24 mouse cellular contexts compared by ENCODE assay signal in genomic region chr1:38658933-38659553, GRCm38 (mm10). TPM values are rescaled to one million over a fixed set of nuclear protein-coding genes. Genes with fewer than 3 reads are reported as not detected.
DNase-seq lines count a peak whose midpoint lies in the region; TF ChIP-seq lines count a peak whose summit lies in the region.
"Had no signal": no experiment of that assay in that cellular context is flagged by ENCODE, and none has a peak within 500 bp of the region (broad histone marks: within the 10 kb centered on the region; RNA-seq: fewer than 3 reads in every experiment).

No protein-coding gene starts in this region.

- peaks cover 4% of the 10 kb centered on the region for H3K9me3 ChIP-seq in CH12.LX (replicated peaks; ENCODE audit: low read length)
- H3K9me3 ChIP-seq: hindbrain, embryonic 12.5 days; liver, embryonic 13.5 days; midbrain, embryonic 10.5 days; midbrain, embryonic 15.5 days; neural tube, embryonic 15.5 days had no signal

- in situ Hi-C loops in CH12.LX (cut with MboI; ENCODE audit: low pct_ligation_motif_present, low pct_unique_long_range_greater_than_20kb, low sequenced_read_pairs): loop anchor here (5.0 kb wide), 1 partner anchor 113 kb away; no protein-coding TSS in a partner anchor

- H3K27ac ChIP-seq in thymus, adult 2 months (ENCODE audit: control insufficient read depth, insufficient read depth, low read length): peak overlapping the region; percentile 41; the same call in 1 of the 2 replicates
- H3K27ac ChIP-seq in CH12.LX (ENCODE audit: insufficient read depth, low read depth): no peak overlapping the region
- H3K27ac ChIP-seq: gastrocnemius, adult 2 months; hindbrain, embryonic 12.5 days; liver, embryonic 13.5 days; midbrain, embryonic 10.5 days; midbrain, embryonic 15.5 days; neural tube, embryonic 15.5 days had no signal

- no peak for DNase-seq in thymus, adult 2 months
- no peak for DNase-seq in thymus, postnatal 36 days
- DNase-seq in CH12.LX (ENCODE audit: extremely low read depth): no peak
- DNase-seq in induced T-regulatory cell, adult 2 months (ENCODE audit: low read depth): peak; percentile 34
- DNase-seq in retina, postnatal 1 day: no peak
- DNase-seq in embryo, embryonic 10.5 days (ENCODE audit: low spot score): no peak
- no peak for DNase-seq in urinary bladder, postnatal 36 days (ENCODE audit: low spot score in 2 of 2)
- DNase-seq: adrenal gland, adult 2 months; cerebellum, adult 8-10 months; cerebellum, postnatal 25 days; gastrocnemius, adult 2 months; gastrocnemius, postnatal 36 days; kidney, adult 9 months; kidney, postnatal 10 days; liver, embryonic 13.5 days; lung, adult 18-20 months; lung, postnatal 10 days; right cerebral cortex, adult 18-20 months; spleen, adult 18-20 months; thymus, postnatal 25 days had no signal

- H3K4me2 ChIP-seq in CH12.LX (ENCODE audit: insufficient read depth, low read depth, poor library complexity, severe bottlenecking): no peak overlapping the region
- H3K4me2 ChIP-seq: hindbrain, embryonic 12.5 days; liver, embryonic 13.5 days; midbrain, embryonic 15.5 days; neural tube, embryonic 15.5 days had no signal

- no peak overlapping the region for H3K9ac ChIP-seq in CH12.LX (ENCODE audit: insufficient read depth, low read depth)
- H3K9ac ChIP-seq: hindbrain, embryonic 12.5 days; liver, embryonic 13.5 days; midbrain, embryonic 15.5 days; neural tube, embryonic 15.5 days had no signal

- H3K36me3 ChIP-seq in thymus, adult 2 months (ENCODE audit: control insufficient read depth, insufficient read depth, low read length): no peaks in the 10 kb centered on the region
- H3K36me3 ChIP-seq in CH12.LX (replicated peaks in 1 of 2; ENCODE audit: control insufficient read depth in 1 of 2, insufficient read depth in 1 of 2, low read length in 1 of 2): peaks cover 0 to 30% of the 10 kb centered on the region in 2 experiments
- H3K36me3 ChIP-seq: hindbrain, embryonic 12.5 days; liver, embryonic 13.5 days; midbrain, embryonic 10.5 days; midbrain, embryonic 15.5 days; neural tube, embryonic 15.5 days had no signal

- H3K27me3 ChIP-seq in thymus, adult 2 months (ENCODE audit: control insufficient read depth, insufficient read depth, low read length): no peaks in the 10 kb centered on the region
- no peaks in the 10 kb centered on the region for H3K27me3 ChIP-seq in CH12.LX (replicated peaks)
- H3K27me3 ChIP-seq: hindbrain, embryonic 12.5 days; liver, embryonic 13.5 days; midbrain, embryonic 15.5 days; neural tube, embryonic 15.5 days had no signal

- no peak for TF ChIP-seq CTCF in thymus, adult 2 months (IDR thresholded peaks at IDR 0.05; ENCODE audit: borderline replicate concordance, control insufficient read depth, extremely low read depth, insufficient read depth, low read length, poor library complexity)
- TF ChIP-seq CTCF in CH12.LX (conservative IDR thresholded peaks at IDR 0.05 in 1 of 2, IDR thresholded peaks at IDR 0.05 in 1 of 2; ENCODE audit: low read depth in 2 of 2, low read length in 2 of 2): no peak

- H3K4me3 ChIP-seq in thymus, adult 2 months (ENCODE audit: control insufficient read depth, insufficient read depth, low read length): no peak overlapping the region
- H3K4me3 ChIP-seq in CH12.LX (replicated peaks in 1 of 3; ENCODE audit: low read depth in 2 of 3, low read length in 2 of 3, poor library complexity in 1 of 3): no peak overlapping the region
- H3K4me3 ChIP-seq: gastrocnemius, adult 2 months; hindbrain, embryonic 12.5 days; liver, embryonic 13.5 days; midbrain, embryonic 10.5 days; midbrain, embryonic 15.5 days; neural tube, embryonic 15.5 days had no signal

- no peak for TF ChIP-seq POLR2A in thymus, adult 2 months (IDR thresholded peaks at IDR 0.05; ENCODE audit: control insufficient read depth, extremely low read depth, insufficient read depth, low read length, poor library complexity)
- TF ChIP-seq POLR2A in CH12.LX (IDR thresholded peaks at IDR 0.05; ENCODE audit: low read depth, low read length): no peak

- no peaks in the 10 kb centered on the region for H3K79me2 ChIP-seq in CH12.LX (replicated peaks; ENCODE audit: control insufficient read depth, extremely low read depth, insufficient read depth, poor library complexity, severe bottlenecking)

- peaks cover 32% of the 10 kb centered on the region for H3K4me1 ChIP-seq in thymus, adult 2 months (replicated peaks; ENCODE audit: control insufficient read depth, insufficient read depth, low read length)
- peaks cover 22 to 74% of the 10 kb centered on the region in 2 experiments for H3K4me1 ChIP-seq in CH12.LX (ENCODE audit: control insufficient read depth in 1 of 2, insufficient read depth in 2 of 2)
- H3K4me1 ChIP-seq: hindbrain, embryonic 12.5 days; liver, embryonic 13.5 days; midbrain, embryonic 15.5 days; neural tube, embryonic 15.5 days had no signal

- 23% methylated on average over 4 of the region's 4 CpGs for WGBS in thymus, adult 2 months

- TF ChIP-seq EP300 in CH12.LX (IDR thresholded peaks at IDR 0.05; ENCODE audit: low read length): peak; percentile 42; the same call in 1 of the 2 replicates

- dilution Hi-C loops in CH12.LX (cut with MboI; ENCODE audit: extremely low pct_ligation_motif_present, extremely low pct_unique_long_range_greater_than_20kb, low sequenced_read_pairs): no loop called here

- TF ChIP-seq RAD21 in CH12.LX (IDR thresholded peaks at IDR 0.05; ENCODE audit: low read depth, low read length): no peak

TF ChIP-seq in CH12.LX, 34 proteins besides CTCF, POLR2A, EP300 and RAD21:
- TF ChIP-seq BHLHE40 (IDR thresholded peaks at IDR 0.05; ENCODE audit: low read depth, low read length) (peak; percentile 73), MAFK (IDR thresholded peaks at IDR 0.05; ENCODE audit: insufficient replicate concordance, low read length) (peak; percentile 87), CHD2 (IDR thresholded peaks at IDR 0.05; ENCODE audit: low read length) (0 out of 2 replicates have a peak, but pooled peaks have one; percentile 14), MEF2A (IDR thresholded peaks at IDR 0.05; ENCODE audit: borderline replicate concordance, low read depth, low read length) (0 out of 2 replicates have a peak, but pooled peaks have one; percentile 12), TCF12 (IDR thresholded peaks at IDR 0.05; ENCODE audit: low read depth, low read length) (no peak), MAZ (IDR thresholded peaks at IDR 0.05; ENCODE audit: low read depth, low read length) (no peak), ZC3H11A (IDR thresholded peaks at IDR 0.05; ENCODE audit: low read depth, low read length) (no peak), USF1 (IDR thresholded peaks at IDR 0.05; ENCODE audit: low read depth, low read length) (no peak), ETS1 (conservative IDR thresholded peaks at IDR 0.05; ENCODE audit: low read depth, low read length) (peak; percentile 67)

RNA-seq across cellular contexts. Expression of gene Aff3, which starts 5.7 kb away (rescaled TPM):
- polyA plus RNA-seq in thymus, adult 2 months (2012; rRNA removed): 39.6 and 57.2 TPM in 2 replicates
- total RNA-seq in CH12.LX (2012; rRNA removed) (5.1 and 6.3 TPM in 2 replicates), CH12.LX (2014; rRNA removed) (7.7 TPM in 2 replicates)
- 29.8 and 29.9 TPM in 2 replicates for polyA plus RNA-seq in CH12.LX (2012; ENCODE audit: insufficient read length, low read depth)
